Mouse (Mus musculus): ENCODE data around the gene Anks1b.

The Anks1b gene

GRCm38 (mm10) chr10:90169941-90170580, 296.8 kb downstream of the Anks1b start:
- peak; percentile 43 for DNase-seq (ENCODE audit: low spot score)

DNA sequence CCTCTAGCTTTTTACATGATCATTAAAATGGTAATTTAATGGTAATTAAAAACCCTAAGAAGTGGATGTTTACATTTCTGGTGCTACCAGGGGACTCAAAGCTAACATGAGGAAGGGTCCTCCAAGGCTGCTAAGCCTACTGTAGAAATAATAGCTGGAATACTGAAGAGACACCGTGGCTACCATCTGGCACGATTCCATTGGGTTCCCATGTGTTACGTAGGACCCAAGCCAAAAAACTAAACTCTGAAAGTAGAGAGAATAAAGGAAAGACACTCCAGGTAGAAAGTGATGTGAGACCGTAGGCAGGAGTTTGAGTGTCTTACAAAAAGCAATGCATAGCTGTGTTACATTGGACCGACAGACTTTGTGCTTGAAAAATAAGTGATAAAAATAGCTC, 317.1 kb downstream of the Anks1b start:
- DNase-seq (ENCODE audit: low spot score), result no peak

- DNase-seq (ENCODE audit: low spot score), result no peak
These were observed 323.6 kb downstream of the Anks1b start for GRCm38 (mm10) chr10:90196936-90197335.

DNA sequence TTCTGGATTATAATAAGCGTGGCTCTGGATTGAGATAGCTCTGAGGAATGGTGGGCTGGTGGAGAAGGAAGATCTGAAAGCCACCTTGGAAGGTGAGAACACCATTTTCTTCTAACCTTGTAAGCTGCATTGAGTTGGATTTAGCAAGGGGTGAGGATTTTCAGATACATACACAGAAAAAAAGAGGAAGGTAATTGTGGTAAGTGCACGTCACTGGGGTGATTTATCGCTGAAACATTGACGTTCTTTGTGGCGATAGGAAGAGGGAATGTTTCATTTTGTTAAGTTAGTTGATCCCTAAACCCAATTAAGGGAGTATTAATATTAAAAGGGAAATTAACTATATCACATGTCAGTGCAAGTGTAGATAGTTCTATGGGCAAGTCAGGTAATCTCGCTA, 336.7 kb downstream of the Anks1b start:
- no peak for DNase-seq (ENCODE audit: low spot score)

DNA sequence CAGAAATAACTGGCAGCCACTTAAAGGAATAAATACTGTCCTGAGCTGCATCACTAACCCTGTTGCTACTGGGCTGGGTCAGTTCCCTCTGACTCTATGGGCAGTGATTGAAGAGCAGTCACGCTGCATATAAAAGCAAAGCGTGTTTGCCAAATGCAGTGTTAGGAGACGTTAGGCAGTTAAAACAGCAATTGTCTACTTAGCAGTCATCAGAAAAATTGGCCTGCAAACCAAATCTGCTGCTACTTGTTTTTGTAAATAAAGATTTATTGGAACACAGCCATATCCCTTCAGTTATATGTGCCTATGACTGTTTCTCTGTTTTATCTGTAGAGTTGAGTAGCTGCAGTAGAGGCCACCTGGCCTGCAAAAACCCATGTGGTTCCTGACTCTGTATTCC, 347.2 kb downstream of the Anks1b start:
- no peak for DNase-seq (ENCODE audit: low spot score)

GRCm38 (mm10) chr10:90222793-90223495, 349.6 kb downstream of the Anks1b start:
- no peak for DNase-seq (ENCODE audit: low spot score)

DNA sequence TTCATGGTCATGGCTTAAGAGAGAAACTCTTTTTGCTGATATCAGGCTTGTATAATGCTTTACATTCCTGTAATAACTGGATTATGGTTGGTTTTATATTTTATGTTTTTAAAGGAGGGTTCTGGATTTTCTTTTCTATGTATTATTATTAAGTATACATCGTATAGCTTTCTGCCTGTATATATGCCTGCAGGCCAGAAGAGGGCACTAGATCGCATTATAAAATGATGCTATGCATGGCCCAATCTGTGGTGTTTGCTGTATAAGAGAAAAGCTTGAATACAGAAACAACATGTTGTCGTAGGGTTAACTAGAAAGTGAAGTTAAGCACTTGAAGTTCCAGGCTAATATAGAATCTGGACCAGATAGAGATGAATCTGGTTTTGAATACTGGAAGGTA, 362.0 kb downstream of the Anks1b start:
- DNase-seq (ENCODE audit: low spot score), result no peak

- DNase-seq (ENCODE audit: low spot score), result no peak
These were observed 364.0 kb downstream of the Anks1b start for GRCm38 (mm10) chr10:90237290-90237689.

DNA sequence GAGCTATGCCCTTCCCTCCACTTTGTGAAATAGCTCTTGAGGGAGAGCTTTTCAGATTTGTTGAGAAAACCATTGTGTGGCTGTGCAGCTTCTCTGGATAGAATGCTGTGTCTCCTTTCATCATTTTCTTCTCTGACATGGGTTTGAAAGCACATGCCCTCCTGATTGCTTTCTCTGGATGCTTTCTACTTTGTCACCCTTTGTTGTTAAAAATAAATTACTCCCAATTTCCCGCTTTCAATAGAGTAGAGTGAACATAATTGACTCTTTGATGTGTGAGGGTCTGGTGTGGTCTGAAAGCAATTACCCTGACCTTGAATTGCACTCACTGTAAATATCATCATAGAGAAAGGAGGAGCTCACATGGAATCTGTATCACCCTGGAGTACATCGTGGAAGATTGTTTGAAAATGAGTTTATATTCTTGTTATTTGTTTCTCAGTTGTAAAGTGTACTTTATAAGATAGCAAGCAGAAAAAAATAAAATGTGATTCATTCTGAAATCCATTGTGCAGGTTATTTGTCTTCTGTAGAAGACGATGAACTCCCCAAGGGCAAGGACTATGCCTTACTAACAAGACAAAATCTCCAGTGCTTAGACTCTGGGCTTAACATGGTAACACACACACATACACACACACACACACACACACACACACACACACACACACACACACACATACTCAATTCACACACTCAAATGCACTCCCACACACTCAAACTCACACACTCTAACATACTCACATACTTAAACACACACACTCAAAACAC, 385.8 kb downstream of the Anks1b start:
- no peak for DNase-seq (ENCODE audit: low spot score)

GRCm38 (mm10) chr10:90271321-90271720, 398.0 kb downstream of the Anks1b start:
- DNase-seq (ENCODE audit: low spot score), result no peak

GRCm38 (mm10) chr10:90273311-90273710, 400.0 kb downstream of the Anks1b start:
- DNase-seq (ENCODE audit: low spot score), result no peak

DNA sequence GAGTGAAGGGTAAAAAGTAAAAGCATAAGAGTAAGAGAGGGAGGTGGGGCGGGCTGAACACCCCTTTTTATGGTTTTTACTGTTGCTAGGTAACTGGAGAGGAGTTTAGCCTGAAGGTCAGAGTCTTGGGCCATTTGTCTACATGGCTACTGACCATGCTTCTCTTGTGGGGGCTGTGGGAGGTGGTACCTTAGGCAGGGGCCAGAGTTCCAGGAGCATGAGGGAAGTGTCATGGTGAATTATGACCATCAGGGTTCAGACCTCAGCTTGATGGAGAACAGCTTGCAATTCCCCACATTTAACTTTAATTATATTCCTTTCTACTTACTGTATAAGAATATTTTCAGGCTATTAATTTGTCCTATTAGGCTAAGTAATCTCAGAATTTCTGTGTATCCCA, 413.3 kb downstream of the Anks1b start:
- no peak for DNase-seq (ENCODE audit: low spot score)

DNA sequence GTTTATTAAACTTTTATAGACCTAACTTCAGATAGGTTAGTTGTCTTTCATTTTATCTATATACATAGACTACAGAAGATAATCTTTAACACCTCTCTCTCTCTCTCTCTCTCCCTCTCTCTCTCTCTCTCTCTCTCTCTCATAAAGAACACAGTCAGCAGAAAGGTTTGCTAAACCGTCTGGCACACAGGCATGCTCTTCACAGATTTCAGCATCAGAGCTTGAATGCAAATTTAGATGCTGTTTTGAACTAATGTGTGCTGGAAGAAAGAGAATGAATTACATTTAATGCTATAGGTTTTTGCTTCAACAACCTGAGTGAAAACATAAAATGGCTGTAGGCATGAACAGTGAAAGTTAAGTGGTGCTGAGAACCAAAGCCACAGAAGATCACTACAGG, 429.9 kb downstream of the Anks1b start:
- no peak for DNase-seq (ENCODE audit: low spot score)

DNA sequence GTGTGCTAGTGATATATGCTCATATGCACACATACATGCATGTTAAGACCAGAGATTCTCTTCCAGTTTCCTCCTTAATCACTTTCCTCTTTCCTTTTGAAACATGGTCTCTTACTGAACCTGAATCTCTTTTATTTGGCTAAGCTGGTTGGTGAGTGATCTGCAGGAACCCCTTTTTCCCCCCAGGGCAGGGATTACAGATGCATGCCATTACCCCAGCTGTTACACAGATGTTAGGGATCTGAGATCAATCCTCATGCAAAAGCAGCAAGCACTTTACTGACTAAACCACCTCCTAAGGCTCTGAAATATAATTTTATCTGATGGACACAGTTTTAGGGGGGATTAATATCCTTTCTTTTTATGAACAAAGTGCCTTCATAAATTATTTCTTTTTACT, 432.8 kb downstream of the Anks1b start:
- no peak for DNase-seq (ENCODE audit: low spot score)

DNA sequence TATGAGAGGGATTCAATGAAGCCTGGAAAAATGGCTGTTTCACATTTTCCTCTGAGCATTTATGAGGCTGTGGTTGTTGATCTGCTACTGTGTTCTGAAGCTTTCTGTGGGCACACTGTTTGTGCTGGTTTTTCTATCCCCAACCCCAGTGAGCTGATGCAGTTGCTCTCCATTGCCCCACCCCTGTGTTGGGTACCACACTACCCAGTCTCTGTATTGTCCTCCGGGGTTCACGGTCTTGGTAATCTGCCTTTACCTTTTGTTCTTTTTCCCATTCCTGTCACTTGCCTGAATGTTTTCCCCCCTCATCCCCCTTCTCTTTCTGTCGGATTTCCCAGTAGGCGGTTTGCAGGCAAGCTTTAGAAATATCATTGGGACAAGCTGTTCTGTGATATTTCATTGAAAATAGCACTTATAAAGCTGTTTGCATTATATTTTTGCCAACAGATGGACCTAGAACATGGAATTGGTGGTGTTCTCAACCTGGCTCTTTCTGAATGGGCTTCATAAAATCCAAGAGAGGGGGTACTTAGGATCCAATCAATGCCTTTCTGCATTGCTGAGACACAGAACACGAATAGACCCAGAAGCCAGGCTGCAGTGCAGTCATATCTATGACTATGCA, 434.7 kb downstream of the Anks1b start:
- no peak for DNase-seq (ENCODE audit: low spot score)

DNA sequence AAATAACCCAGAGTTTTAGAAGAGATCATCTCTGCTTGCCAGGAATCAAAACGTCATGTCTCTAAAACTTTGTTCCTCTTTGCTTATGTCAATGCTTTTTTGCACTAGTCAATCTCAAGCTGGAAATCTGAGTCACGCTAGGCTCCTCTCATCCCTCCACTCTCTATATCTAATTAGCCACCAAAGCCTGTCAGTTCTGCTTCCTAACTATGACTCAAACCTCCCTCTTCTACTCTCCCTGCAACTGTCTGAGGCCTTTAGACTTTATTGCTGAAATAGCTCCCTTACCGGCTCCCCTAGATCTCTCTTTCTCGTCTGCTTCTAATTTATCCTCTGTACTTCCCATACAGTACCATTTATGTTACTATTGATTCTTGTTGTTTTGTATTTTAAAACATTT, 456.5 kb downstream of the Anks1b start:
- no peak for DNase-seq (ENCODE audit: low spot score)

DNA sequence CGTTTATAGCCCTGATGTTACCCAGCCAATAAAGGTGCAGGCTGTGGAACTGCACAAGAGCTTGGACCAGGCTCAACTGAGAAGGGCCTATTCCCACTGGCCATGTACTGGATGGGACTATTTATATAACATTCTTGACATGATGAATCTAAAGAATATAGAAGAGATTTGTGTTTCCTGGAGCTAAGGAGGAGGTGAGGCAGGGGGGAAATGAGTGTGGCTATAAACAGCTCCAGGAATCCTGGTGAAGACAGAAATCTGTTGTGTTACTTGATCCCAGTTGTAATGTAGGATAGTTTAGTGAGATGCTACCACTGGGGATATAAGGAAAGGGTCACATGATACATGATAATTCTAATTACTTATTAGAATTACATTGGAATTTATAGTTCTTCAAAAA, 472.1 kb downstream of the Anks1b start:
- no peak for DNase-seq (ENCODE audit: low spot score)

DNA sequence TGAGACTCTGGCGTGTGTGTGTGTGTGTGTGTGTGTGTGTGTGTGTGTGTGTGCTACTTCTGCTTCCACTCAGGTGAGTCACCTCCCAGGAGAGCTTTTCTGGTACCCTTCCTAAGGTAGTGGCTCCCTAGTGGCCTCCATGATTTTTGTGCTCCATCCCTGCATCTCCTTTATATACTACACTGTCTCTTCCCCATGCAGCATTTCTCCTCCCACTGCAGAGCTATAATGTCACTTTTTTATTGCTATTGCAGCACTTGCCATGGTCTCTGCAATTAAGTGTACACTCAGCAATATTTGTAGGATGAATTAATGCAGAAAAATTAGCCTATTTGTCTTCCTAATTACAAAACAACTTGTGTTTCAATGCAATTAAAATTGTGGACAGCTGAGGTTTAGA, 482.9 kb downstream of the Anks1b start:
- DNase-seq (ENCODE audit: low spot score), result no peak

GRCm38 (mm10) chr10:90357169-90357907, 484.0 kb downstream of the Anks1b start:
- DNase-seq (ENCODE audit: low spot score), result no peak

- no peak for DNase-seq (ENCODE audit: low spot score)
These were observed 495.7 kb downstream of the Anks1b start for GRCm38 (mm10) chr10:90369015-90369414.

DNA sequence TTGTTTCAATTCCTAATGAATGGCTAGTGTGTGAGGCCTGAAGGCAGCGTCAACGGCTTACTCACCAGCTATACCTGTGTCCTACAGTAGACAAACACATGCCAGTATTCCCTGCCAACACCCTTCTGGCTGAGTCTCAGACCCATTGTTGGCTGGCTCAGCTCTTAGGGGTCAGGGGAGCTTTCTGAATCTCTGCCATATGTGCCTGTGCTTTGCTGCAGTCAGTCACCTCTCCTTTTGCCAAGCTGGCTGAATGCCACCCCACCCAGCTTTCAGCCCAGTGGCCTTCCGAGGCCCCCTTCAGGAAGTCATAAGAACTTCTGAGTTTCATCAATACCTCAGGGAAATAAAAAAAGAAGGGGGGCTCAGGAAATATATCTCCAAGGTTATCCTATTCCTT, 497.4 kb downstream of the Anks1b start:
- no peak for DNase-seq (ENCODE audit: low spot score)

GRCm38 (mm10) chr10:90373469-90373868, 500.2 kb downstream of the Anks1b start:
- no peak for DNase-seq (ENCODE audit: low spot score)
